Mouse (Mus musculus) retina, embryonic 14.5 days (tissue): ENCODE measurements around the gene Tgm5.
"Not testable (repeated sequence)": the region's sequence is repeated elsewhere in the genome, so short reads cannot be mapped to it uniquely, and the experiment has no call there.

Source experiments
- DNase-seq: peaks from one replicate; pipeline ENCODE4 v3.0.0-alpha.2; 2015; ENCODE audit warnings: low spot score

Tgm5 gene

DNA sequence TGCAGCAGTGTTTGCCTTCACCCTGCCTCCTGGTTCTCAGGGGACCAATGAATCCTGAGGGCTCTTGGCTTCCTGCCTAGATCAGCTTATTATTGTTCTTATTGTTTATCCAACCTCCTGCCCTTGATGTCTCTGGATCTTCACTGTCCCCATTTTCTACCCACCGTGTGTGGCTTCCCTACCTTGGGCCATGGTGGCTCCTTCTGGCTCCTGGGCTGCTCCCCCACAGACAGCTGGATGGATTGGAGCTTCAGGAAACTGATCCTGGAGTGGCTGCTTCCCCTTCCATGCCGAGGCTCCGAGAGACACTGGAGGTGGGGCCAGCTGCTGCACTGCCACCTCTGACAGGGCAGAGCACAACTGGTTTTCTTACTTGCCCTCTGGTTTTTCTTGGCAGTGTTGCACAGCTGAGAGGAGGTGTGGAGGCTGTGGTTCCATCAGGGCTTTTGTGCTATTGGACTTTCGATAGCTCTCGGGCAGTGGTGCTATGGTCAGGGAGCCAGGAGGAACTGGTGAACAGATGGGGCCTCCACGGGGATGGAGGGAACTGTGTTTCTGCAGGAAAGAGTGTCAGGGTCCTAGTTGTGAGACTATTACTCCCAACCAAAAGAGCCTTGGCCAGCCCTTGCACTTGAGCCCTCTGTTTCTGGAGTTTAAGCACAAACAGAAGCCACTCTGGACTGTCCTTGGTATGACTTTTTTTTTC, at the start of gene Tgm5:
Gene Tgm5, minus strand, starts transcription at position 362 of the 706 bp plus-strand sequence.
- DNase-seq = no peak

DNA sequence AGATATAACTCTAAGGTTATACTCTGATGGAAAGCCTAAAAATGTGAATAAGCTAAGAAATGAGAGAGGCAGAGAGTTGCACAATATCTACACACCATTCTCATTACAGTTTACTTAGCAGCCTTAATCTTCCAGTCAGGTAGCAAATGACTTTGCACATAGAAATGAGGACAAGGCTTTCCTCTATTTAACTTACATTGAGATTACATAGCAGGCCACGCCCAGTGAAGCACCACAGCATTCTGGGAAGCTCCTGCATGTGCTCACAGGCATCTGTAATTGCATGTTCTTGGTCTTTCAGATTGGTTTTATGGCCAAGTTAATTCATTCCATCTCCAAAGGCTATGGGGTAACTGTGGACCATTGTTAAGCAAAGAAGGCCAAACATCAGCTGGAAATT, 47.2 kb upstream of the Tgm5 start:
- no peak for DNase-seq

DNA sequence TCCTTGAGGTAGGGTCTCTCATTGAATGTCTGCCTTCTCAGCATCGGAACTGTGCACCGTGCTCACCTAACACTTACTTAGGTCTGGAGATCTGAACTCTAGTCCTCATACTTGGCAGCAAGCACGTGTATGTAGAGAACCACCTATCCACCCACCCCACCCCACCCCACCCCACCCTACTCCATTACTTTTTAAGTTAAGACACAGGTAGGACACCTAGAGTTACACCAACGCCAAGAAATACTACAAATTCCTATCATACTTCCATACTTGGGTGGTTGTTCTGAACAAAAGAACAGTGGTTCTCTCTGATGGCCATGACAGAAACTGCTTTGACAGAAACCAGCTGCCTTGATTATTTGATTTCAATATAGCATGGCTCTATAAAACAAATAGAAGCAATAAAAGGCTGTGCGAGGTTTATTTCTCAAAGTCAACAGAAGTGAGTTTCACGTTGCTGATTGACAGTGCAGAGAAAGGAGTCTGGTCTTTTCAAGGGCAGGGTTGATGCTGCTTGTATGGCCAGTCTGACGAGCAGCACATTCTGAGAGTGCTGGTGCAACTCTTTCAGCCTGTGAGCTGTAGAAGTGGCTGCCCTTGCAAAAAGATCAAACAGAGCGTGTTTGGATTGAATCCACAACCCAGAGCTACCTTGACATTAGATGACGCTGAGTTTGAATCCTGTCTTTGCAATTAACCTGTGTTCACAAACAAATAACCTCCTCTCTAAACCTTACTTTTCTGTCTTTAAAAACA, 43.4 kb upstream of the Tgm5 start:
- DNase-seq = no peak

DNA sequence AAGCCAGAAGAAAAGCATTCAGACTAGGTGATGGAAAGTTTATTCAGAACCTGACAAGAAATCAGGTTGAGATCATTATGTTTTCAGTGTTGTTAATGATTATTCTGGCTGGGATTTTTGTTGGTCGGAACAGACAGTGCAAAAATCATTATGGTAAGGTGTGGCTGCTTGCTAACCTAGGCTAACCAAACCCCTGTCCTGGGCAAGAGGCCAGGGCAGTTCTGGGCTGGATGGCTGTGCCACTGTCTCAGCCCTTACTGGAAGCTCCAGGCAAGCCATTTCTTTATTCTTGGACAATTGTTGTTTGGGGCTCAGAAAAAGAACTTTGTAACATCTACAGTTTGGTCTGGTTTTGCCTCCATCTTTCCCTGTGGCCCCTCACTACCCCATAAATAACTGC, 41.9 kb upstream of the Tgm5 start:
- no peak for DNase-seq

DNA sequence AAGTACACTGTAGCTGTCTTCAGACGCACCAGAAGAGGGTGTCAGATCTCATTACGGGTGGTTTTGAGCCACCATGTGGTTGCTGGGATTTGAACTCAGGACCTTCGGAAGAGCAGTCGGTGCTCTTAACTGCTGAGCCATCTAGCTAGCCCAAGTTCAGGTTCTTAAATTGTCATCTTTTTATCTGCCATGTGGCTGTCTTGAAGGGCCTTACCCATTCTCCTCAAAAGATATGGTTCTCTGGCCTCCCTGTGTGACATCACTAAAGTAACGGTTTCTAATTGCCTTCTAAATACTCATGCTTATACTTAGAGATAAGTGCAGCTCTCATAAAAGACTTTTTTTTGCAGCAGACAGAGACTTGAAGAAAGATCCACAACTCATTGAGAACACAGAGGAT, 40.7 kb upstream of the Tgm5 start:
- not testable (repeated sequence) for DNase-seq

DNA sequence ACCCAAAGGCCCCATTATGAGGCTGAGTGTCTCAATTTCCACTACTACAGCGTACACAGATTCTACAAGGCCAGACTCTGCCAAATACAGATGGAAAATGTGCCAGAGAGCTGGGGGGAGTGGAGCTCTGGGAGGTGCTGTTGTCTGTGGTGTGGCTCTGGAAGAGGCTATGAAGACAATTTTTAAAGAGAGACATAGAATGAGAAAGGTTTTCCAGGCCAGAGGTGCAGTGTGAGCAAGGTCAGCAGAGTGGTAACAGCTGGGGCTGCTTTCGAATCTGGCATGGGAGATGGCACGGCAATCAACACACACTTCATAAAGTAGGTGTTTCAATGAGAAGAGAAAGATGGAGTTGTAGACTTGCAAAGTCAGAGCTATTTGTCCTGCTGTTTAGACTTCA, 33.6 kb upstream of the Tgm5 start:
- DNase-seq = no peak

DNA sequence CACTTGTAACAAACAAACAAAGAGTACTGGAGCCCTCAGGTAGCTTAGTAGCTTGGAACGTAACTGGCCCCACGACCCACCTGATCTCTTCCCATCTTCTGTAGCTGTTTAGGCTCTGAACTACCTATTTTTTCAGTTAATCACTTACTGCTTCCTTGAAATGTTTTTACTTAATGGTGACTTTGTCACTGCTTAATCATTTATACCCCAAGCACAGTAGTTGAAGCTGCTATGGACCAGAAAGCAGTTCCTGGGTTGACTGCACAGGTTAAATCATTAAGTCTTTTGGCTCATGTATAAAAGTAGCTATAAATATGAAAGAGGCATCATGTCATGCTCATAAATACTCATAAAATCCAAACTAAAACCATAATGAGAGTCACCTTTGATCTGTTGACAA, 29.8 kb upstream of the Tgm5 start:
- DNase-seq = no peak

DNA sequence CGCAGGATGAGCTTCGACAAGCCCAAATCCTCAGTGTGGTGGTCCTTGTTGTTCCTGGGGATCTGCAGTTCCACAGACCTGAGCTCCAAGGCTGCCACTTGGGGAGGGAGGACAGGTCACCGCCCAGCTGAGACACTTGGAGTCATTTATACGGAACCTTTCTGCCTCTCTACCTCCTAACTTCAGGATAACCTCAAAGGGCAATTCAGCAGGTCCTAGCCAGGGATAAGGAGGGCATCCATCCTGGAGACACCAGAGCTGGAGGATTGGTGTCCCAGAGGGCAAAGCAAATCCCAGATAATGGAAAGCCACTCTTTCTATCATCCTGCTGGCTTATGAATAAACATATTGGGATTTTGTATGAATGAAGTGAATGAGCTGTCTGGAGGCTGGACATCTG, 24.1 kb upstream of the Tgm5 start, which contains the start of gene Tgm7:
Gene Tgm7, minus strand, starts transcription at position 101 of the 400 bp plus-strand sequence.
- no peak for DNase-seq

DNA sequence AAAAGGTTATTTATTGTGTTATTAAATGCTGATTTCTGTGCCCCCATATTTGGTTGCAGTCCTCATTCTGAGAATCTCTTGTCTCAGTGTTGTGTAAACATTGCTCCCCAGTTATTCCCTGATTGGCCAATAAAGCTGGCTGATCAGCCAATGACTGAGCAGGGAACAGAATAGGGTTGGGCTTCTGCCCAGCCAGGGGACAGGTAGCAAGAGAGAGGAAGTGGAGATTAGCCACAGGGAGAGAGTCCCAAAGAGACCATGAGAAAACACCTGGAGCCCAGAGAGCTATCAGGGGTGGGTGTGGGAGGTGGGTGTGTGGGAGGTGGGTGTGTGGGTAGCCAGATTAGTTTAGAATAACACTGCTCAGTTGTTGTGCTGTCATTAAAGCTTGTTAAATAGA, 20.3 kb upstream of the Tgm5 start:
- DNase-seq = no peak

DNA sequence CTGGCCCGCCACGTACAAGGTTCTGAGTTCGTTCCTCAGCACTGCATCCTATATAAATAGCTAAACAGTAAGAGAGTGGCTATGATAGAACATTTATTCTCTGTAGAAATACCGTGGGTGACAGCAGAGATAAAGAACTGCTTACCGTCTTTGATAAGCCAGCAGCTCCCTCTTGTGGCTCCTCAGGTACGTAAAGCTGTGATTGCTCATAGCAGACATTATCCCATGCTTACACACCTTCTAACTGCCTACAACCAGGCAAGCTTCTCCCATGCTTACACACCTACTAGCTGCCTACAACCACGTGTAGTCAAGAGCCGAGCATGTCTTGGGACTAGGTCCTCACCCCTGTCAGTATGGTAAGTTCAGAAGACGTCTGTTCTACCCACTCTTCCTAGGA, 16.4 kb upstream of the Tgm5 start:
- peak; percentile 82 for DNase-seq

DNA sequence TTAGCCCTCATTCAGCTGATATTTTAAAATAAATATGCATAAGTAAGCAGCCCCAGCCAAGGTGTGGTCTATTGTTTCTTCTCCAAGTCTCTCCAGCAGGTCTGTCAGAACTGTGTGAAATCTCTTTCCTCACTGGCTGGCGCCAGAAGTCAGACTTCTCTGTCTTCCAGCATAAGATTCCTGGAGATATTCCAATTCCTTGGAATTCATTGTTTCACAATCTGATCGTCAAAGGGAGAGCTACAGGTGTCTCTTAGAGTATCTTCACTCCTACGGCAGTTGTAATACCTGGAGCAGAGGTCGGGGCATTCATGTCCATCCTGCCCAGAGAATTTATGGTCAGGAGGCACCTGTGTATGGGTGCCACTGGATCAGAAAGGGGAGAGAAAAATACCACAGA, 4.1 kb upstream of the Tgm5 start:
- DNase-seq = no peak

DNA sequence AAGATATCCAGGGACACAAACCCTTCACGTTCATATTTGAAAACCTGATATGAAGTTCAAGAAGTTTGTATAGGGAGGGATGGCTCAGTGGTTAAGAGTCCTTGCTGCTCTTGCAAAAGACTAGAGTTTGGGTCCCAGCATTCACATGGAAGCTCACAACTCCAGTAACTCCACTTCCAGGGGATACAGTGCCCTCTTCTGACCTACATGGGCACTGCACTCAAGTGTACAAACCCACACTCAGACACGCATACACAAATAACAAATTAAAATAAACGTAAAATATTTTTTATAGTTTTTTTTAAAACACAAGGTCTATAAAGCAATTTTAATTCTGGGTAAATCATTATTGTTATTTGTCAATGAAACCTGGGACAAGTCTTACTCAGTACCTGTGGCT, 2.9 kb upstream of the Tgm5 start:
- no peak for DNase-seq

DNA sequence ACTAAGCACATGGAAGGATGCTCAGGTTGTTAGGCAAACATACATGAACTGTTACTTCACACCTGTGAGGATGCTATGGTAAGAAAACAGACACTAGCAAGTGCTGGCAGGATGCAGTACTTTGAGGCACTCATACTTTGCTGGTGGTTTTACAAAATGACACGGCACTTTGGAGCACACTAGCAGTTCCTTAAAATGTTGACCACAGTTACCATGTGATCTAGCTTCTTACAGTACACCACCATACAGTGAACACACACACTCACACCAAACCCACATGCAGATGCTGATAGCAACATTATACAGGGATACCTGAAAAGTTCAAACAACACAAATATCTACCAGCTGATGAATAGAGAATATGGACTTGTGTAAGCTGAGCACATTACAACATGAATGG, 3.0 kb downstream of the Tgm5 start:
- DNase-seq = no peak

DNA sequence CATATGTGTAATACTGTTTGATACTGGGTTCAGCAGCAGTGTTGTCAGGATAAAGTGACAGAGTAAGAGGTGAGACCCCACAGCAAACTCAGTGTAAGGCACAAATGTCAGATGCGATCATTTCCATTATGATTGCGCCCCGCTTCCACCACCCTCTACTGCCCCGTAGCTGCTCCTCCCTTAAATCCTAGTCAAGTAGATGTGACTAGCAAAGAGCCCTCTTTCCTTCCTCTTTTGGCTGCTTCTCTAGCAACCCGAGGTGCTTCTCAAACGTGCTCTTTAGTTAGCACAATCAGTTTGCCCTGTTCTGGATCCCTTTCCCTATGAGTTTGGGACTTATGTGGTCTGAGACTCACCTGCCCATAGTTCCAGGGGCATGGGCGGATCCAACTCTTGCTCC, 10.9 kb downstream of the Tgm5 start:
- DNase-seq = no peak

DNA sequence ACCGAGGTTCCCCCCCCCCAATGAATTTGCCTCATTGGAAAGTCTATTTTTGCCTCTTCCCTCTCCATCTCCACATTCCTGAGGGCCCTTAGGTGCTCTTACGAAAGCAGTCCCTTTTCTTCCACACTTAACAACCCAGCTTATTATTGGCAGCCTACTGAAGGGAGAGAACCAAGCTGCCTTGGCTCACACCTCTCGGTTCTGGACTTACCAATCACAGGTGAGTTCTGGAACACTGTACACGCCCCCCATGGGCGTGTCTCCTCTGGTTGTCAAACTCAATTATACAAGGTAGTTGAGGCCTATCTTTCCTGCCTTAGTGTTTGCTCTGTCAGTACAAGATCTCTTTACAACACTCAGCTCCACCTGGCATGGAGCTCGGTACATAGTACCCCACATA, 13.8 kb downstream of the Tgm5 start:
- DNase-seq = no peak

DNA sequence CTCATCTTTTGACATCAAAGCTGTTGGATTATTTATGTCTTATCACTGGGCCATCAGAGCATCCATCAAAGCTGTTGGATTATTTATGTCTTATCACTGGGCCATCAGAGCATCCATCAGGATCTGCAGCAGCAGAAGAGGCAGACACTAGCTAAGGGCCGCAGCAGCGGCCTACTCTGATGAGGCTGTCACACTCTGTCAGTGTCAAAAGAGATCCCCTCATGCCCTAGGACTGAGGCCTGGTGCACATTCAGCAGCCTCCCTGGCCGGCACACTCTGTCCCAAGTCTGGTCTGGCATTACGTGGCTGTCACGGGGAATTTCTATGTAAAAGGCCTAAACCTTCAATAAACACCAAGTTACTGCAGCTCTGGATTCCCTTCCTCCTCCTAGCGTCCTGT, 16.1 kb downstream of the Tgm5 start:
- DNase-seq = peak; percentile 41

DNA sequence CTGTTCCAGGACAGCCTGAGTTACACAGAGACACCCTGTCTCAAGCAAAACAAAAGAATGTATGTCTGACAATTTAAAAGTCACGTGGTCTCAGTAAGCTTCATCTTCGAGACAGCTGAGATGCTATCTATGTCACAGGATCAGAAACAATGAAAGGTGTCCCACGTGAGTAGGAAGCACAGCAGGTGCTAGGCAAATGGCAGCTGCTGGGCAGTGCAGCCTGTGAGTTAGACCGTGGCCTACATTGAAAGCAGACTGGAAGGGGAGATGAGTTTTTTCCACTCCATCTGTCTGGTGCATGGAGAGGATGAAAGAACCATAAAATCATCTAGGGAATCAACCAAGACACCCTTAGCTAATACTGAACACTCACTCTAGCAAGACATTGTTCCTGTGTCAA, 18.5 kb downstream of the Tgm5 start:
- DNase-seq = peak; percentile 12

DNA sequence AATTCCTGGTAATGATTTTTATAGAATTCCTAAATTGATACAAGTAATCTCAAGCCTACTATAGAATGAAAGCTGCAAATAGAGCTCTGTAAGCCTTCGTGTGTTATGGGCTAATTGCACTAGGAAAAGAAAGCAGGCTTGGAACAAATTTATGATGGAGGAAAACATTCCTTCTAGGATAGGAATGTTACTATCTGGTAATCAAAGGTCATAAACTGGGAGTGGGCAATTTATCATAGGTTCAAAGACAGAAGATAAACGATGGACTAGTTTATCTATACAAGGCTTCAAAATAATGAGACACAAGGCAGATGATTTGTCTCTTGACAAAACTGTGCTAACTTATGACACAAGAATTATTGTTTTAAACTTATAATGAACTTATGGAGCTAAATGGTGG, 24.3 kb downstream of the Tgm5 start:
- no peak for DNase-seq

DNA sequence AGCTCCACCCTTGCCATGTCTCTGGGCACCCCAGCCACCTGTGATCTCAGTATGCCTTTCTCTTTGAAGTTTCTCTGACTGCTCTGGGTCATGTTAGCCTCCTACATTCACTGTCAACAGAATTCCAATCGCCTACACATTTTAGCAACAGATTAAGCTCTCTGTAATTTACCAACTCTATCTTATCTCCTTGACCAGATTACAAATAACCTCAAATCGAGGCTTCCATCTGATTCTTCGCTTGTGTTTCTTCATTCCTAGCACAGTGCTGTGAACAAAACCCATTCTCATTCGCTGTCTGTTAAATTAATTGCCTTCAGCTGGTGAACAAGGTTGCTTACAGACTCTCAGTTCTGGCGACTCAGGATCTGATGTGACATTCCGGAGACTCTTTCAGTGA, 27.6 kb downstream of the Tgm5 start:
- DNase-seq = no peak

DNA sequence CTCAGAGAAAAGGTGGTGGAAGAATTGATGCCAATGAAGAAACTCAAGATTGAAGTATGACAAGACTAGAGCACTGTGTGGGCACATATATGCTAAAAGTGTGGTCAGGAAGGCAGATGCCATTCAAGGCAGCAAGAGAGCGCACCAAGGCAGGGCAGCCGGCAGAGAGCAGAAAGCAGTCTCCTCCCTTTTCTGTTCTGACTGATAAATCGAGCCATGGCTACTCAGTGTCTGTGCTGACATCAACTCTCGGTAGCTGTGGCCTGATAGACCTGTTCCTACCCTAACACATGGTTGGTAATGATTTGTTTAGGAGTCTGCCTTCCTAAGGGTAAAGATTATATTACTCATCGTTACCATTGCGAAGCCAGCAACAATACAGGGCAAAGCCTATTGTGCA, 29.7 kb downstream of the Tgm5 start:
- no peak for DNase-seq

DNA sequence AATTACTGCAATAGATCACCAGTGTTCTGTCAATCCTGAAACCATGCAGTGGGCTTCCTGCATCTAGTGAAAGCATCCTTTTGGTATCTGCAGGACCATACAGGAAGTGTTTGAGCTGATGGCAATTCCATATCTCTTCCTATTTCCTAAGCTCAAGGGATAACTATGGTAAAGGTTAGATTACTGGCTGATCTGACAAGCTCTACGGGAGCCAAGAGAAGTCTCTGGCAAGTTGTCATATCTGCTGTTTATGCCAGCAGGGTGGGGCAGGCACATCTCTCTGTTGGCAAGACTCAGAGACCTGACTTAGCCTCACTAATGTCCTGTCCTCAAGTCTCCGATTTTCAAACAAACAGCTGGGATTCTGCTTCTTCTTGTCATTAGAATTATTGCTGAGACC, 31.6 kb downstream of the Tgm5 start:
- DNase-seq = no peak

DNA sequence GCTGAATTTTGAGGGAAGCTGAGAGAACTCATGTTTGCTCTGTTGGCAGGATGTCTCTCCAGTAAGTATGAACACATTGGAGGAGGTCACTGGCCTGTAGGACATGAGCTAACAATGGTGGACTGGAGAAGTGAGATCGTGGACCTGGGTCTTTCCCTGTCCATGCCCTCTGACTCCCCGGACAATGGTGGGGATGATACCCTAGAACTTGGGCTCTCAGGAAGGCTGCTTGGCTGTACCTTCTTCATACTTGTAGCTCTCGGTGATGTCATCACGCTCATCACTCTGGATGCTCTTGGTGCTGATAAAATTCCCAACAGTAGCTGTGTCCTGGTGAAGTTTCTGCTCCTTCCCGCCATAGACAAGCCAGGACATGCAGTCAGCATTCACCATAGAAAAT, 33.5 kb downstream of the Tgm5 start:
- no peak for DNase-seq

DNA sequence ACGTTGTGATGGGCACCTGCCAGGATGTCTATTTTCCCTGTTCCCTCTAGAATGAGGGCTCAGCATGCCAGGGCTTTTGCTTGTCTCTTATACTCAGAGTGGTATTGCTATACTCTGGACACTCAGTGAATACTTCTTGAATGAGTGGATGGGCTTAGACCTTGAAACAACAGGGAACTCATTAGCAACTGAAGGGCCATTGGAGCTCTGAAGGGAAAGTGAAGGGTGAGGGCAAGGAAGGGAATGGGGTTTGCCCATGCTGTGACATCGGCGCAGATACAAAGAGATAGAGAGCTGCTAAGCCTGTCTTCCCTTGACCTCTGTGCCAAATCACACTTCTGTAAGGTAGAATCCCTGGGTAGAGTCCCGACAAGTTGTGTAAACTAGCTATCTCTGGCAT, 40.0 kb downstream of the Tgm5 start:
- DNase-seq = no peak

DNA sequence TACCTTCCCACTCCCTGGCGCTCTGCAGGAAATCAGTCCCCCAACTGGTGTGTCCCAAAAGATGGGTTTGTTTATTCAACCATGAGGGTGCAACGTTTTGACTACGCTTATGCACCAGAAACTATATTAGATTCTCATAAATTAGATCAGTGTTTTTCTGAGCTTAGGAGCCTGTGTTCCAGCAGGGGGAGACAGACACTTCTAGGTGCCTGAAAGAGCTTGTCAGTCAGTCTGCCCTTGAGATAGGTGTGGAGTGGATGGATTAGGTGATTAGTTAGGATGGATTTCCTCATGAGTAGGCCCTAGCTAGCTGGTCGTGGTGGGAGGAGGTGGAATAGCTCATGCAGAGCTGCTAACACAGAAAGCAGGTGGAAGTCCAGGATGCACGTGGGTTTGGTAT, 44.5 kb downstream of the Tgm5 start:
- DNase-seq = peak; percentile 71
